Mouse (Mus musculus): ENCODE measurements around the gene Rtf1. TPM values are rescaled to one million over a fixed set of nuclear protein-coding genes. Genes with fewer than 3 reads are reported as not detected.

Gene Rtf1
- polyA plus RNA-seq, 1 experiment from 2014 or later = 42.0 TPM

DNA sequence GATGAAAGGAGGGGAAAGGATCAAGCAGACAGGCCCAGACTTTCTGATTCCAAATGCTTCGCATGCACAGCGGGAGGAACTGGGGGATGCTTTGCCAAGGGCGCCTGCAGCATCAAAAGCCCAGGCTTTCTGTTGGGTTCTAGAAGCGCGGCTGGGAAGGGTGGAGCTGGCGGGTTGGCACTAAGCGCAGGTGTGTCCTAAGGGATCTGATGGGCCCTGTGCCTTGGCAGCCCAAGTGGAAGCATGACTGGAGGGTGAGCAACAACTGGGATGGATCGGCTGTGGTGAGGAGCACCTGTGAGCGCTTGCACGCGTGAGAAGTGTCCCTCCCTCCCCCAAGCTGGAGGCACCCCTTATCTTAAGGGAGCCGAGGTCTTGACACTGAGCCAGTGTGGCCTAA, 62.3 kb downstream of the Rtf1 start:
- H3K4me1 ChIP-seq = peaks cover 11% of the 10 kb centered on the region
- H3K4me2 ChIP-seq (replicated peaks) = no peak overlapping the region
- H3K9ac ChIP-seq = no peak overlapping the region
- no peaks in the 10 kb centered on the region for H3K9me3 ChIP-seq (replicated peaks)
- 16% methylated on average over 12 of the region's 12 CpGs for WGBS
- no peak overlapping the region for H3K4me3 ChIP-seq (replicated peaks)
- no peak overlapping the region for H3K27ac ChIP-seq (replicated peaks)
- ATAC-seq (ENCODE audit: insufficient number of reproducible peaks, low FRiP score, low TSS enrichment, low read depth) = no peak
- H3K27me3 ChIP-seq = peaks cover 4% of the 10 kb centered on the region; the same call in 1 of the 2 replicates
- H3K36me3 ChIP-seq = peaks cover 29% of the 10 kb centered on the region

DNA sequence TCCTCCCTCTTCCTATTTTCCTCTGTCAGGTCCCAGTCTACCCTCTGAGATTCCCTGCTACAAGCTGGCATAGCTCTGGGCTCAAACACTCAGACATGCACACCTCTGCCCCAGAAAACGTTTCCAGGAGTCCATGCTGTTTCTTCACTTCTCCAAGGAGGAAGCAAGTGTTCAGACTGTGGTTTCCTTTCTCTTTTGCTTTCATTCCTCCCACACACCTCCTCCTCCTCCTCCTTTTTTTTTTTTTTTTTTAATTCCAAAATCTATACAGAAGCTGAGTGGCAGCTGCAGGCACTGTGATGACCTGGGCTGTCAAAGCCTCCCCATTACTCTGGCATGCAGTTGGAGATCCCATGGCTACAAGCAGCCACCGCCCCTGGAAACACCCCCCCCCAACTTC, 65.7 kb downstream of the Rtf1 start:
- peaks cover 37% of the 10 kb centered on the region for H3K27me3 ChIP-seq
- no peak overlapping the region for H3K9ac ChIP-seq
- no peak for ATAC-seq (ENCODE audit: insufficient number of reproducible peaks, low FRiP score, low TSS enrichment, low read depth)
- H3K4me1 ChIP-seq = peaks cover 38% of the 10 kb centered on the region
- H3K4me3 ChIP-seq (replicated peaks) = no peak overlapping the region
- H3K36me3 ChIP-seq = no peaks in the 10 kb centered on the region
- H3K27ac ChIP-seq (replicated peaks) = no peak overlapping the region
- H3K4me2 ChIP-seq (replicated peaks) = no peak overlapping the region
- H3K9me3 ChIP-seq (replicated peaks) = no peaks in the 10 kb centered on the region
- WGBS = 29% methylated on average over 2 of the region's 2 CpGs

DNA sequence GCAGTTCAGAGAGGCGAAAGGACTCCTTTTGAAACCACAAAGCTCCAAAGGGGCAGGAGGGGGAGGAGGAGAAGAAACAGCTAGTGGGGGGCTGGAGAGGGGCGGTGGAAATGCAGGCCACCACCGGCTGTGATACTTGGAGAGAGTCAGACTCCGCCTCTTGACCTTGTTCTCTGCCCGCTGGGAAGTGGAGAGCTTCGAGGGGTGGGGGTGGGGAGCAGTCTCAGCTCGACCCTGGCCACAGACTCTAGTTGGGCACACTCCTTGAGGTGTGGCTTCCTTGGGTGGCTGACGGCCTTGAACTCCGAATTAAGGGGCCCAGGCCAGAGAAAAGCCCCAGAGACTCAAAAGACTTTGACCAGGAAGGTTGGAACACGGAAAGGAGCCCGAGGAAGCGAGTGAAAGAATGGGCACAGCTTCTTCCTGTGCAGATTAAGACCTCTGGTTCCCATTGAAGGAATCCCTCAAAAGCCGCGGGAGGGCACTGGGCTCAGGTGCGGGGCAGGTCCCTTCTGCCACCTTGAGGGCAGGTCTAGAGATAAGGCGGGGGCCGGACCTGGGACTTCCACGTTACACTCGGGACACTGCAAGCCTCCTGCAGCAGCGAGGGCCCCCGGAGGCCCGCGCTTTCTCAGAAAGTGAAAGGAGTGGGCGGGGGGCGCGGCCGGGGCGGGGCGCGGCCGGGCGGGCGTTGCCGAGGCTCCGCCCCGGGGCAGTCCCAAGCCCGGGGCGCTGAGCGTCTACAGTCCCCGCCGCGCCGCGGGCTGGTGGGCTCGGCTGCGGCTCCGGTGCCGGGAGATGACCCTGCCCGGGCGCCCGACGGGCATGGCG, 66.9 kb downstream of the Rtf1 start, which contains the start of gene Itpka:
Gene Itpka, plus strand, starts transcription at position 757 of the 831 bp plus-strand sequence.
- Histone ChIP-seq H3K27me3 (peaks cover 44% of the 10 kb centered on the region), H3K36me3 (no peaks in the 10 kb centered on the region), H3K9me3 (replicated peaks) (no peaks in the 10 kb centered on the region), H3K4me2 (replicated peaks) (peak within 1 kb of the TSS; percentile 100), H3K9ac (peak within 1 kb of the TSS; percentile 48), H3K4me1 (peaks cover 38% of the 10 kb centered on the region), H3K4me3 (replicated peaks) (peak within 1 kb of the TSS; percentile 67), H3K27ac (replicated peaks) (peak within 1 kb of the TSS; percentile 60; the same call in 1 of the 2 replicates)
- under 1% methylated on average over 53 of the region's 53 CpGs for WGBS
- ATAC-seq (ENCODE audit: insufficient number of reproducible peaks, low FRiP score, low TSS enrichment, low read depth) = peak; percentile 84

DNA sequence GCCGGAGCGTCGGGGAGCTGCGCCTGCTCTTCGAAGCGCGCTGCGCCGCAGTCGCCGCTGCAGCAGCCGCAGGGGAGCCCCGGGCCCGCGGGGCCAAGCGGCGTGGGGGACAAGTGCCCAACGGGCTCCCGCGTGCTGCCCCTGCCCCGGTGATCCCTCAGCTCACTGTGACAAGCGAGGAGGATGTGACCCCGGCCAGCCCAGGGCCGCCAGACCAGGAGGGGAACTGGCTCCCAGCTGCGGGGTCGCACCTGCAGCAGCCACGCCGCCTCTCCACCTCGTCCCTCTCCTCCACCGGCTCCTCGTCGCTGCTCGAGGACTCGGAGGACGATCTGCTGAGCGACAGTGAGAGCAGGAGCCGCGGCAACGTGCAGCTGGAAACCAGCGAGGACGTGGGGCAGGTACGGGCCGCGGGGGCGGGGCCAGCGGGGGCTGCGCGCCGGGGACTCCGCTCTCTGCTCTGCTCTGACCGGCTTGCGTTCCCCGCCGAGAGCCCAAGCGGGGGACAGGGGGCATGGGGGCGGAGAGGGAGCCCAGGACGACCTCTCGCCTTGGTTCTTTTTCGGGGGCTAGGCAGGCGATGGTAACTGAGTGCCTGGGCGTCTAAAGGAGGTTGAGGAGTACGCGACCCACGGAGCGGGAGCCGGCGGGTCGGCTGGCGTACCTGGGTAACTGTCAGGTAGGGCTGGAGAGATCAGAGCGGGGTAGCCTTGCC, 67.8 kb downstream of the Rtf1 start:
- peak overlapping the region; percentile 67 for H3K4me3 ChIP-seq (replicated peaks)
- ATAC-seq (ENCODE audit: insufficient number of reproducible peaks, low FRiP score, low TSS enrichment, low read depth) = no peak; the same call in 1 of the 2 replicates
- H3K27me3 ChIP-seq = peaks cover 47% of the 10 kb centered on the region
- H3K4me1 ChIP-seq = peaks cover 34% of the 10 kb centered on the region
- H3K27ac ChIP-seq (replicated peaks) = no peak overlapping the region
- H3K4me2 ChIP-seq (replicated peaks) = peak overlapping the region; percentile 100
- H3K9me3 ChIP-seq (replicated peaks) = no peaks in the 10 kb centered on the region
- WGBS = under 1% methylated on average over 61 of the region's 70 CpGs
- H3K36me3 ChIP-seq = no peaks in the 10 kb centered on the region
- H3K9ac ChIP-seq = peak overlapping the region; percentile 48

DNA sequence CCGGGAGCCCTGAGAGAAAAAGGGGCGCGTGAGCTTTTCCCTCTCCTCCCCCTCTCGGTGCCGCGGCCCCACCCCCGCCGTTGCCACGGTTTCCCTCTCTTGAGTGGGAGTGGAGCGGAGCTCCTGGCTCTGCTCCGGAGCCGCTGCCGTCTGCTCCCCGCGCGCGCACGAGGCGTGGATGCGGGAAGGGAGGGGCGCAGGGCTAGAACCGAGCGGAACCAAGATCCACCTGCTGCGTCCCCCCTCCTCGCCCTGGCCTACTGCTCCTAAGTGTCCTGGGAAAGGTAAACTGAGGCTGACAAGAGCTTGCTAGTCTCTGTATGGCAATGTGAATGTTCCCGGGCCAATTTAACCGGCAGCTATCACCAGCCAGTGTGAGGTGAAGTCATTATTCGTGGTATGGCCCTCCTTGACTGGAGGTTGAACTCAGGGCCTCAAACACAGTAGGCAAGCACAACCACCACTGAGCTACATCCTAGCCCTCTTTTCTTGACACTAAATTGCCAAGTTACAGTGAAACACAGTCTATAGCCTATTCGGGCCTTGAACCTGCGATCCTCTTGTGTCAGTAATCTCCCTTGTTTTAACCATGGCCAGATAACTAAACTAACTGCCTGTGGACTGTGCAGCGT, 68.4 kb downstream of the Rtf1 start:
- H3K9me3 ChIP-seq (replicated peaks) = no peaks in the 10 kb centered on the region
- 0 out of 2 replicates have a peak overlapping the region, but pooled peaks have one; percentile 48 for H3K9ac ChIP-seq
- H3K4me2 ChIP-seq (replicated peaks) = peak overlapping the region; percentile 100
- ATAC-seq (ENCODE audit: insufficient number of reproducible peaks, low FRiP score, low TSS enrichment, low read depth) = no peak
- H3K4me1 ChIP-seq = peaks cover 34% of the 10 kb centered on the region
- WGBS = 8% methylated on average over 31 of the region's 31 CpGs
- H3K36me3 ChIP-seq = no peaks in the 10 kb centered on the region
- peak overlapping the region; percentile 67 for H3K4me3 ChIP-seq (replicated peaks)
- H3K27ac ChIP-seq (replicated peaks) = no peak overlapping the region
- H3K27me3 ChIP-seq = peaks cover 52% of the 10 kb centered on the region

DNA sequence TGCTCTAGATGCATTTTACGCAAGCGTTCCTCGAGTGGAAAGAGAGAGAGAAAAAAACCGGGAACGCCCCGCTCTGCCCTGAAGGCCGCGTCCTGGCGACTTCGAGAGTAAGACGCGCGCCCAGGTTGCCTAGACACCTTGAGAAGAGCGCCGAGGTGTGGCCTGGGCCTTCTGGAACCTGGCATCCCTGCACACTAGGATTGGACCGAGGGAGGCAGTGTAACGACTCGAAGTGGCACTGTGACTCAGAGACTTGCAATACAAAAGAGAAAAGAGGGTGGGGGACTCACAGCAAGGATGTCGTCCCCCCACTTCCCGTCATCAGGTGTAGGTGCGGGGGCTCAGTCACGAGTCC, 68.9 kb downstream of the Rtf1 start:
- Histone ChIP-seq H3K36me3 (no peaks in the 10 kb centered on the region), H3K4me1 (peaks cover 34% of the 10 kb centered on the region), H3K27ac (replicated peaks) (no peak overlapping the region), H3K27me3 (peaks cover 53% of the 10 kb centered on the region), H3K4me3 (replicated peaks) (peak overlapping the region; percentile 67), H3K9ac (no peak overlapping the region), H3K9me3 (replicated peaks) (no peaks in the 10 kb centered on the region), H3K4me2 (replicated peaks) (peak overlapping the region; percentile 100)
- ATAC-seq (ENCODE audit: insufficient number of reproducible peaks, low FRiP score, low TSS enrichment, low read depth) = no peak
- 4% methylated on average over 22 of the region's 22 CpGs for WGBS

DNA sequence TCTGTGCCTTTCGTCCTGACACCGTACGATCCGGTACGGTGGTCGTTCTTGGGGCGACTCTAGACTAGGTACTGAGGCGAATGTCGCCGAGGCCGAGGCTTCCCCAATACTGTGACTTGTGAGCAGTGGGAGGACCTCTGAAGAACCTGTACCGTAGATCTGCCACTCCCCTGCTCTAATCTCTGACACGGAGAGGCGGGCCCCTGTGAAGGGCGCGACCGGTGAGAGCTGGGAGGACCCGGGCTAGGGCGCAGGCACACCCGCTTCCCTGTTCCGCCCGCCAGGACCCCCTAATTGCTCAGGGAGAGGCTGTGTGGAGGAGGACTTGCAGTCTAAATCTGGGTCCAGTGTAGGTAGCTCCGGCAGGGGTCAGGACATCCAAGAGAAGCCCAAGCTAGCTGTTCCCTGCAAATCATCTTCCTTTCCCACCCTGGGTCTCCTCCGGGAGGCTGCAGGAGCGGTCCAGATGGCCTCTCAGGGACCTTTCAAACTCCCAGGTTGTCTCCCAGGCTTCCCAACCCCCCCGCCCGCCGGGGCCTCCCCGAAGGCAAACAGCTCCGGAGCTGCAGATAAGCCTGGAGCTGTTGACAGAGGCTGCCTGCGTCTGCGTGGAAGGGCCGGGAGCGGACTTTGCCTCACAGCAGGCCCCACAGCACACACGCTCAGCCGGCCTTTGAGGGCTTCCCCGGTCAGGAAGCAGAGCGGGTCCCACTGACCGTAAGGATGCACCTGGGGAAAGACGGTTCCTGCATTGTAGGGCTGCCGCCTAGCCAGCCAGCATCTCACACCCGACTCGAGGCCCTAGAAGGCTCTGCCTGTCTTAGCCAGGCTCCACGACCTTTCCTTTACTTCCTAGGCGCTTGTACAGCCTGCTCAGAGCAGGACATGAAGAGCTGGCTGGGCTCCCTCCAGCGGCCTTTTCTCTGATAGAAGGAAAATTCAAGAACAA, 69.6 kb downstream of the Rtf1 start:
- no peak overlapping the region for H3K27ac ChIP-seq (replicated peaks)
- H3K36me3 ChIP-seq = no peaks in the 10 kb centered on the region
- peak overlapping the region; percentile 100 for H3K4me2 ChIP-seq (replicated peaks)
- no peak for ATAC-seq (ENCODE audit: insufficient number of reproducible peaks, low FRiP score, low TSS enrichment, low read depth)
- 7% methylated on average over 46 of the region's 46 CpGs for WGBS
- peaks cover 57% of the 10 kb centered on the region for H3K27me3 ChIP-seq
- peaks cover 34% of the 10 kb centered on the region for H3K4me1 ChIP-seq
- peak overlapping the region; percentile 67 for H3K4me3 ChIP-seq (replicated peaks)
- H3K9ac ChIP-seq = no peak overlapping the region
- H3K9me3 ChIP-seq (replicated peaks) = no peaks in the 10 kb centered on the region

DNA sequence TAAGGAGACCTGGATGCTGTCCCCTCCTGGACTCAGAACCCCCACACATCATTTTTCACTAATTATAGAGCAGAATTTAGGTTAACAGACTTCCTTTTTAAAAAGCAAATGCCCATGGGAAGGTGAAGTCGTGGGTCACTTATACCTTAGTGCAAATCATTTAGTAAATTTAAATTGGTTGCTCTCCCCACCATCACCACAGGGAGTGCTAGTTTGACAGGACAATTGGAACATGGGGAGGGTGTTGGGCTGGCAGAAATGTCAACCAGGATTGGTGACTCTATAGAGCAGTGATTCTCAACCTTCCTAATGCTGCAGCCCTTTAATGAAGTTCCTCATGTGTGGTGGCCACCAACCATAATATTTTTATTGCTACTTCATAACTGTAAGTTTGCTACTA, 70.4 kb downstream of the Rtf1 start:
- peaks cover 34% of the 10 kb centered on the region for H3K4me1 ChIP-seq
- H3K9me3 ChIP-seq (replicated peaks) = no peaks in the 10 kb centered on the region
- H3K4me3 ChIP-seq (replicated peaks) = no peak overlapping the region
- no peak for ATAC-seq (ENCODE audit: insufficient number of reproducible peaks, low FRiP score, low TSS enrichment, low read depth)
- no peak overlapping the region for H3K27ac ChIP-seq (replicated peaks)
- no peaks in the 10 kb centered on the region for H3K36me3 ChIP-seq
- WGBS = 14% methylated on average over 1 of the region's 1 CpGs
- no peak overlapping the region for H3K9ac ChIP-seq
- peaks cover 64% of the 10 kb centered on the region for H3K27me3 ChIP-seq
- H3K4me2 ChIP-seq (replicated peaks) = no peak overlapping the region

DNA sequence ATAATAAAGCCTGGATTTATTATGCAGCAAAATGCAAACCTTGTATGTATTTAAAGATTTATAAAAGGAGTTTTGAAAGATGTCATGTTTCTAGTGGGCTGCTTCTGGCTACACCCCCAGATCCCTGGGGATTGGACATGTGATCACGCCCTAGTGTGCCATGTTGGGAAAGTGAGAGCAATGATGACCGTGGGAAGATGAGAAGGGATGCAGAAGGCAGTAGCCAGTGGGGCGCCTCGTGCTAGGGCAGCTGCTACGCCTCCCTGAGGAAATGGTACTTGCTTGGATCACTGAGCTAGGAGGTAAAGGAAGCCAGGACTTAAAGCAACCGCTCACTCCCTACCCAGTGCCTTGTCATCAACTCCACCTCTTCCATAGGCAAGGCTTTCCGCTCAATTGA, 72.7 kb downstream of the Rtf1 start:
- Histone ChIP-seq H3K27ac (replicated peaks) (no peak overlapping the region), H3K36me3 (no peaks in the 10 kb centered on the region), H3K4me3 (replicated peaks) (no peak overlapping the region), H3K9ac (no peak overlapping the region), H3K4me2 (replicated peaks) (no peak overlapping the region), H3K27me3 (peaks cover 79% of the 10 kb centered on the region), H3K4me1 (peaks cover 24% of the 10 kb centered on the region), H3K9me3 (replicated peaks) (no peaks in the 10 kb centered on the region)
- ATAC-seq (ENCODE audit: insufficient number of reproducible peaks, low FRiP score, low TSS enrichment, low read depth) = no peak
- 72% methylated on average over 7 of the region's 7 CpGs for WGBS

DNA sequence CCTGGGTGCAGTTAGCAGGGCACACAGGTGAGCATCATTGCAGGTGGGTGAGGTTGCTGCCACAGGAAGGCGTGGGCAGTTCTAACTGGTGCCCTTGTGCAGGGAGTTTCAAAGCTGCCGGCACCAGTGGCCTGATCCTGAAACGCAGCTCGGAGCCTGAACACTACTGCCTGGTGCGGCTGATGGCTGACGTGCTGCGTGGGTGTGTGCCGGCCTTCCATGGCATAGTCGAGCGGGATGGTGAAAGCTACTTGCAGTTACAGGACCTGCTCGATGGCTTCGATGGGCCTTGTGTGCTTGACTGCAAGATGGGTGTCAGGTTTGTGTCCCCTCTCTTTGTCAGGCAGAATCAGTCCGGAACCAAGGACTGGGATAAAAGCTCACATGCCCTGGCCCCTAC, 74.4 kb downstream of the Rtf1 start:
- H3K4me2 ChIP-seq (replicated peaks) = no peak overlapping the region
- no peaks in the 10 kb centered on the region for H3K36me3 ChIP-seq
- no peak overlapping the region for H3K9ac ChIP-seq
- H3K9me3 ChIP-seq (replicated peaks) = no peaks in the 10 kb centered on the region
- H3K27me3 ChIP-seq = peaks cover 79% of the 10 kb centered on the region
- WGBS = 70% methylated on average over 13 of the region's 13 CpGs
- ATAC-seq (ENCODE audit: insufficient number of reproducible peaks, low FRiP score, low TSS enrichment, low read depth) = no peak
- H3K4me3 ChIP-seq (replicated peaks) = no peak overlapping the region
- no peak overlapping the region for H3K27ac ChIP-seq (replicated peaks)
- peaks cover 7% of the 10 kb centered on the region for H3K4me1 ChIP-seq

All from embryonic facial prominence, embryonic 15.5 days (tissue).